Mouse (Mus musculus) brown adipose tissue, adult 24 weeks (tissue): Measurements from ENCODE around the gene Sh2d3c. TPM values are rescaled to one million over a fixed set of nuclear protein-coding genes. Genes with fewer than 3 reads are reported as not detected.

Source experiments
- polyA plus RNA-seq: library from polyadenylated mRNA; stranded (reverse); fragments of >200 nt; gene quantifications from 2 replicates; pipeline ENCODE4 v1.2.4, GENCODE M21; 2012; ENCODE audit not compliant: missing spikeins, insufficient read depth, insufficient read length

Gene Sh2d3c
- polyA plus RNA-seq, 1 experiment, result 4.4 TPM

Other genes starting within 250 kb of the Sh2d3c start
- 6.3 and 15.4 TPM in 2 replicates for gene Fam102a, start 185.7 kb upstream of the Sh2d3c start, polyA plus RNA-seq
- gene Dpm2, start 150.2 kb upstream of the Sh2d3c start, polyA plus RNA-seq, result 31.2 and 37.5 TPM in 2 replicates
- gene Pip5kl1, start 146.3 kb upstream of the Sh2d3c start, polyA plus RNA-seq, result not detected in 2 replicates
- not detected in 2 replicates for gene 9430097D07Rik, start 145.4 kb upstream of the Sh2d3c start, polyA plus RNA-seq
- gene St6galnac4, start 134.0 kb upstream of the Sh2d3c start, polyA plus RNA-seq, result 2.4 and 3.0 TPM in 2 replicates
- 79.5 and 87.3 TPM in 2 replicates for gene St6galnac6, start 121.3 kb upstream of the Sh2d3c start, polyA plus RNA-seq
- 87.5 and 109 TPM in 2 replicates for gene Ak1, start 99.3 kb upstream of the Sh2d3c start, polyA plus RNA-seq
- 22.4 and 28.7 TPM in 2 replicates for gene Eng, start 74.5 kb upstream of the Sh2d3c start, polyA plus RNA-seq
- 2.8 and 2.9 TPM in 2 replicates for gene Fpgs, start 16.9 kb upstream of the Sh2d3c start, polyA plus RNA-seq
- 27.3 and 27.6 TPM in 2 replicates for gene Cdk9, start 8.0 kb upstream of the Sh2d3c start, polyA plus RNA-seq
- gene 6330409D20Rik, start 20.0 kb downstream of the Sh2d3c start, polyA plus RNA-seq, result not detected in 2 replicates
- 16.8 and 17.6 TPM in 2 replicates for gene Tor2a, start 36.2 kb downstream of the Sh2d3c start, polyA plus RNA-seq
- gene Ttc16, start 54.6 kb downstream of the Sh2d3c start, polyA plus RNA-seq, result not detected in 2 replicates
- gene Ptrh1, start 54.7 kb downstream of the Sh2d3c start, polyA plus RNA-seq, result 1.1 and 3.5 TPM in 2 replicates
- gene Cfap157, start 63.4 kb downstream of the Sh2d3c start, polyA plus RNA-seq, result not detected in 2 replicates
- 2.8 and 4.0 TPM in 2 replicates for gene Stxbp1, start 126.2 kb downstream of the Sh2d3c start, polyA plus RNA-seq
- 4.9 and 5.9 TPM in 2 replicates for gene Fam129b, start 155.1 kb downstream of the Sh2d3c start, polyA plus RNA-seq
- 5.8 and 7.5 TPM in 2 replicates for gene Rpl12, start 240.5 kb downstream of the Sh2d3c start, polyA plus RNA-seq
- gene Lrsam1, start 240.6 kb downstream of the Sh2d3c start, polyA plus RNA-seq, result 6.6 and 13.1 TPM in 2 replicates